Mouse (Mus musculus) bone marrow, adult 2 months (tissue): ENCODE results near the gene Pole3. TPM values are rescaled to one million over a fixed set of nuclear protein-coding genes. Genes with fewer than 3 reads are reported as not detected.

ENCODE experiments used
- H3K27ac ChIP-seq: fragments of 200-500 bp; 2 replicates; pipeline ENCODE4 v1.5.1; 2012; ENCODE audit warnings: low read depth, mild to moderate bottlenecking, control low read depth, inconsistent platforms, low read length; ENCODE audit not compliant: control insufficient read depth, poor library complexity, insufficient read depth
- H3K4me1 ChIP-seq: fragments of 200-500 bp; 2 replicates; pipeline ENCODE4 v1.6.1; 2011; ENCODE audit warnings: low read length; ENCODE audit not compliant: control insufficient read depth, insufficient read depth
- H3K4me3 ChIP-seq: fragments of 200-500 bp; replicated peaks from 2 replicates; pipeline ENCODE3; 2011; ENCODE audit warnings: mild to moderate bottlenecking, low read depth, low read length, control low read depth; ENCODE audit not compliant: control insufficient read depth
- CTCF ChIP-seq: fragments of 200-500 bp; IDR thresholded peaks from 2 replicates; pipeline ENCODE4 v1.5.1; 2011; ENCODE audit warnings: low read length, control low read depth; ENCODE audit not compliant: control insufficient read depth, insufficient read depth
- POLR2A ChIP-seq: fragments of 200-500 bp; IDR thresholded peaks from 2 replicates; pipeline ENCODE4 v1.6.1; 2011; ENCODE audit warnings: low read depth, mild to moderate bottlenecking, control low read depth, low read length, borderline replicate concordance; ENCODE audit not compliant: control insufficient read depth
- WGBS: fragments of 180-500 bp; shearing (Covaris S2); methylation state at CpG from one replicate; pipeline ENCODE4 v1.1.7; 2018; 5-methylcytosine and 5-hydroxymethylcytosine counted together
- polyA plus RNA-seq: library from polyadenylated mRNA; stranded (reverse); fragments of >200 nt; gene quantifications from 2 replicates; pipeline ENCODE4 v1.2.4, GENCODE M21; 2011; ENCODE audit warnings: low replicate concordance; ENCODE audit not compliant: missing spikeins, insufficient read depth, insufficient read length

Gene Pole3
- polyA plus RNA-seq: 56.5 and 57.6 TPM in 2 replicates

- H3K4me3 ChIP-seq: peak within 1 kb of the TSS; percentile 81
- WGBS: under 1% methylated on average over 59 of the region's 59 CpGs
- H3K4me1 ChIP-seq: no peaks in the 10 kb centered on the region; the same call in 1 of the 2 replicates
- peak within 1 kb of the TSS; percentile 48 for H3K27ac ChIP-seq
- TF ChIP-seq POLR2A: peak; percentile 36; the same call in 1 of the 2 replicates
- TF ChIP-seq CTCF: no peak
Observed at GRCm38 (mm10) chr4:62524651-62525488, at the start of gene Pole3, which contains the start of gene 4933430I17Rik. Gene Pole3 (minus strand): TSS chr4:62525068. Gene 4933430I17Rik (plus strand): TSS chr4:62525369.

GRCm38 (mm10) chr4:62570029-62570428 lies 45.2 kb upstream of the Pole3 start:
- no peak overlapping the region for H3K4me3 ChIP-seq
- no peaks in the 10 kb centered on the region for H3K4me1 ChIP-seq
- H3K27ac ChIP-seq: no peak overlapping the region
- 68% methylated on average over 5 of the region's 5 CpGs for WGBS
- no peak for TF ChIP-seq POLR2A
- no peak for TF ChIP-seq CTCF

- no peak for TF ChIP-seq POLR2A
- TF ChIP-seq CTCF: no peak
- Histone ChIP-seq H3K27ac (no peak overlapping the region), H3K4me1 (no peaks in the 10 kb centered on the region), H3K4me3 (no peak overlapping the region)
- WGBS: 88% methylated on average over 5 of the region's 5 CpGs
Observed at GRCm38 (mm10) chr4:62569603-62570002, 44.7 kb upstream of the Pole3 start.

GRCm38 (mm10) chr4:62568359-62568758 lies 43.5 kb upstream of the Pole3 start:
- WGBS: 55% methylated on average over 1 of the region's 1 CpGs
- Histone ChIP-seq H3K4me1 (no peaks in the 10 kb centered on the region), H3K27ac (no peak overlapping the region), H3K4me3 (no peak overlapping the region)
- no peak for TF ChIP-seq POLR2A
- TF ChIP-seq CTCF: no peak

- 80% methylated on average over 6 of the region's 6 CpGs for WGBS
- Histone ChIP-seq H3K4me1 (no peaks in the 10 kb centered on the region), H3K4me3 (no peak overlapping the region), H3K27ac (no peak overlapping the region)
- no peak for TF ChIP-seq CTCF
- no peak for TF ChIP-seq POLR2A
Observed at GRCm38 (mm10) chr4:62567696-62568095, 42.8 kb upstream of the Pole3 start.

DNA sequence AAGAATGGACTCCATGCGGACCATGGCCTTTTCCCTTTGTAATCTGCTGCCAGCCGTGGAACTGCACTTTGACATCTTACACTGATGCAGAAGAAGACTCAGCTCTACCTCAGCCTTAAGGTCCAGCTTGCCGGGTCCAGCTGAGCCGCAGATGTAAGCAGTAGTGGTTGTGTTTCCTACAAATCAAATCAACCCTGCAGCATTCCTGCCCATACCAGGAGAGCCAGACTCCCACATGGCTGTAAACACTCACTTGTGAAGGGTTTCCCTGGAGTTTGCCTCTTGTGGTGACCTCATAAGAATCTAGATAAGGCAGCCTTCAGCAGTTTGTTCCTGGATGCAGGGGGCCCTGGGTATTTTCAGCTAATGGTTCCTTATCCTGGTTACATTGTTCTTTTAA lies 41.7 kb upstream of the Pole3 start:
- Histone ChIP-seq H3K27ac (no peak overlapping the region), H3K4me3 (no peak overlapping the region), H3K4me1 (no peaks in the 10 kb centered on the region)
- TF ChIP-seq POLR2A: no peak
- no peak for TF ChIP-seq CTCF
- 87% methylated on average over 4 of the region's 4 CpGs for WGBS

GRCm38 (mm10) chr4:62562006-62562405 lies 37.1 kb upstream of the Pole3 start:
- no peaks in the 10 kb centered on the region for H3K4me1 ChIP-seq

GRCm38 (mm10) chr4:62561630-62562001 lies 36.7 kb upstream of the Pole3 start:
- 44% methylated on average over 3 of the region's 3 CpGs for WGBS
- H3K4me1 ChIP-seq: no peaks in the 10 kb centered on the region
- TF ChIP-seq CTCF (no peak), POLR2A (no peak)
- no peak overlapping the region for H3K4me3 ChIP-seq
- H3K27ac ChIP-seq: no peak overlapping the region

More at GRCm38 (mm10) chr4:62562006-62562405, 37.1 kb upstream of the Pole3 start:
- H3K27ac ChIP-seq: no peak overlapping the region
- TF ChIP-seq CTCF: no peak
- TF ChIP-seq POLR2A: no peak
- H3K4me3 ChIP-seq: no peak overlapping the region
- WGBS: 36% methylated on average over 4 of the region's 4 CpGs
